Mouse (Mus musculus): ENCODE results near the gene Pogz.

Gene Pogz

GRCm38 (mm10) chr3:94837183-94837890, at the start of gene Pogz:
TSS of gene Pogz (plus strand) at chr3:94837567.
- peak; percentile 83 to 91 for DNase-seq (ENCODE audit: low read depth in 2 of 2, low spot score in 2 of 2)

GRCm38 (mm10) chr3:94789071-94789470, 48.3 kb upstream of the Pogz start:
- no peak for DNase-seq (ENCODE audit: low read depth in 2 of 2, low spot score in 2 of 2)

- DNase-seq (ENCODE audit: low read depth in 2 of 2, low spot score in 2 of 2) = no peak
Measured at GRCm38 (mm10) chr3:94789516-94789915, 47.9 kb upstream of the Pogz start.

GRCm38 (mm10) chr3:94792258-94792657, 45.1 kb upstream of the Pogz start:
- DNase-seq (ENCODE audit: low read depth in 2 of 2, low spot score in 2 of 2) = no peak

- DNase-seq (ENCODE audit: low read depth in 2 of 2, low spot score in 2 of 2) = no peak
Measured at GRCm38 (mm10) chr3:94793672-94794071, 43.7 kb upstream of the Pogz start.

- no peak for DNase-seq (ENCODE audit: low read depth in 2 of 2, low spot score in 2 of 2)
Measured at GRCm38 (mm10) chr3:94794359-94794758, 43.0 kb upstream of the Pogz start.

- DNase-seq (ENCODE audit: low read depth in 2 of 2, low spot score in 2 of 2) = no peak
Measured at GRCm38 (mm10) chr3:94795596-94796140, 41.7 kb upstream of the Pogz start.

GRCm38 (mm10) chr3:94796181-94796580, 41.2 kb upstream of the Pogz start:
- DNase-seq (ENCODE audit: low read depth in 2 of 2, low spot score in 2 of 2) = no peak

GRCm38 (mm10) chr3:94804146-94804545, 33.2 kb upstream of the Pogz start:
- no peak for DNase-seq (ENCODE audit: low read depth in 2 of 2, low spot score in 2 of 2)

- DNase-seq (ENCODE audit: low read depth in 2 of 2, low spot score in 2 of 2) = no peak
Measured at GRCm38 (mm10) chr3:94804976-94805375, 32.4 kb upstream of the Pogz start.

GRCm38 (mm10) chr3:94808296-94808695, 29.1 kb upstream of the Pogz start:
- DNase-seq (ENCODE audit: low read depth in 2 of 2, low spot score in 2 of 2) = no peak

- peak in 1 of 2 experiments; percentile 33 for DNase-seq (ENCODE audit: low read depth in 2 of 2, low spot score in 2 of 2)
Measured at GRCm38 (mm10) chr3:94811628-94812027, 25.7 kb upstream of the Pogz start.

- DNase-seq (ENCODE audit: low read depth in 2 of 2, low spot score in 2 of 2) = no peak
Measured at GRCm38 (mm10) chr3:94813651-94814050, 23.7 kb upstream of the Pogz start.

- no peak for DNase-seq (ENCODE audit: low read depth in 2 of 2, low spot score in 2 of 2)
Measured at GRCm38 (mm10) chr3:94814063-94814462, 23.3 kb upstream of the Pogz start.

GRCm38 (mm10) chr3:94814663-94815062, 22.7 kb upstream of the Pogz start:
- DNase-seq (ENCODE audit: low read depth in 2 of 2, low spot score in 2 of 2) = no peak

- no peak for DNase-seq (ENCODE audit: low read depth in 2 of 2, low spot score in 2 of 2)
Measured at GRCm38 (mm10) chr3:94815603-94816002, 21.8 kb upstream of the Pogz start.

- no peak for DNase-seq (ENCODE audit: low read depth in 2 of 2, low spot score in 2 of 2)
Measured at GRCm38 (mm10) chr3:94817731-94818130, 19.6 kb upstream of the Pogz start.

GRCm38 (mm10) chr3:94819452-94820425, 17.6 kb upstream of the Pogz start:
- no peak for DNase-seq (ENCODE audit: low read depth in 2 of 2, low spot score in 2 of 2)

- DNase-seq (ENCODE audit: low read depth in 2 of 2, low spot score in 2 of 2) = no peak
Measured at GRCm38 (mm10) chr3:94821008-94821638, 16.2 kb upstream of the Pogz start.

- no peak for DNase-seq (ENCODE audit: low read depth in 2 of 2, low spot score in 2 of 2)
Measured at GRCm38 (mm10) chr3:94822082-94822481, 15.3 kb upstream of the Pogz start.

GRCm38 (mm10) chr3:94824110-94824509, 13.3 kb upstream of the Pogz start:
- no peak for DNase-seq (ENCODE audit: low read depth in 2 of 2, low spot score in 2 of 2)
